Mouse (Mus musculus): Measurements from ENCODE around the gene Gm5127. TPM values are rescaled to one million over a fixed set of nuclear protein-coding genes. Genes with fewer than 3 reads are reported as not detected.
A peak's percentile ranks its signal among the peaks of the same experiment; 100 is the strongest.

Gene Gm5127
- not detected for total RNA-seq (2021)

GRCm38 (mm10) chrX:106582886-106583285 lies at the start of gene Gm5127:
Gene Gm5127, plus strand, starts transcription at chrX:106583186.
- DNase-seq: no peak

- no peak for DNase-seq
These were observed 46.6 kb upstream of the Gm5127 start for GRCm38 (mm10) chrX:106536359-106536758.

DNA sequence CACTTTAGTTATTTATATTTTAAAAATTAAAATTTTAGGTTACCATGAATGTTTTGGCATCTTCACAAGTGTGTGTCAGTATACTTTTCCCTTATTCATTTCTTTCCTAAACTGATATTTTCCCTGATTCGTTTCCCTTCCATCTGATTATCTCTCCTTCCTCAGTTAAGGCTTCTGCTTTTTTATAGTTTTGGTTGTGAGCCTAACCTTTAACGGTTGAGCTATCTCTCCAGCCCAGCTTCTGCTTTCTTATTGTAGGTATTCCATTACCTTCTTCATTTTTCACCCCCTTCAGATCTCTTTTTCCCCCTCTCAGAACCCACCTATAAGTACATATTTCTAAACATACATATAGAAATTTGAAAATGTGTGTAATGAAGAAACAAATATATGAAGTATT lies 27.5 kb upstream of the Gm5127 start:
- no peak for DNase-seq

DNA sequence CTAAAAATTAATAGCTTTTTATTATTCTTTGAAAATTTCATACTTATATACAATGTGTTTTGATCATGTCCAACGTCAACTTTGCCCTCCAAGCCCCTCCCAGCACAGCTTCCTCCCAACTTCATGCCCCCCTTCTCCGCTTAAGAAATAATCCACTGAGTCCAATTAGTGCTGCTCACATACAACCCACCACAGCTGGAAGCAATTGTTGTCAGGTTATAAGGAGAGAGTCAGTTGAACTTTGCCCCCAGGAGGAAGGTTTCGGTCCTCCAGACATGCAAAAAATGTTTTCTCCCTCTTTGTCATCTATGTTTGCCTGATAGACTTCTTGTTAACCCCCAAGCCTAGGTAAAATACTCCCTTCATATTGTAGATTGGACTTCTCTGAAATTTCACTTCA lies 4.0 kb upstream of the Gm5127 start:
- no peak for DNase-seq

GRCm38 (mm10) chrX:106580410-106580809 lies 2.6 kb upstream of the Gm5127 start:
- DNase-seq: no peak

DNA sequence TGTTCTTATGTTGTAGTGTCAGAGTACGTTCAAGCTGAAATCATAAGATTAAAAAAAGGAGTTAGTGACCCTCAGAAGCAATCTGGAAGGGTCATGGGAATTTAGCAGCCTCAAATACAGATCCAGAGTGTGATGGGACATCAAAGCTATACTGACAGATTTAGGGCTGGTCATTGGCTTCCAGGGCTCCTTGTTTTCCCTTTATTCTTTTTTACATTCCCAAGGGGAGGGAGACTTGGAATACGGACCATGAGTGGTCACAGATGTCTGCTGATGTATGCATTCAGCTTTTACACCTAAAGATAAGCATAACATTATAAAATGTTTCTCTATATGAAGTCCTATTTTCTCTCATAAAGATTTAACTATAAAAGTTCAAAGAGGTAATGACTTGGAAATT lies 789 bp upstream of the Gm5127 start:
- DNase-seq: no peak

- DNase-seq: no peak
These were observed 10.9 kb downstream of the Gm5127 start for GRCm38 (mm10) chrX:106593914-106594313.

DNA sequence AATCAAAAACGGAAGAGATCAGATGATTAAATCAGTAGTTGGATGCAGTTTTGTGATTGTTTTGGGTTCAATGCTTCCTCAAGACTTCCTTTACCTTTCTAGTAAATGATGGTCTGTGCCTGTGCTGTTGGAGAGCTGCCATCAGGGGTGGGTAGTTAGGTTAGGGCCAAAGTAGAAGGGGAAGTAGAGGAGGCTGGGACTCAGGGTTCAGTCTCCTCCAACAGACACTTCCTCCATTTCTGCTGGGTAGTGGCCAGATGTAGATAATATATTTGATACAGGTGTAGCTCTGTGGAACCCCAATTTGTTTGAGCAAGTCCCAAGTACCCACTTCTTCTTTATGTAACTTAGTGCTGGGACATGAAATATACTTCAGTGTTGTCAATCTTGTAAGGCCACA lies 12.9 kb downstream of the Gm5127 start:
- peak; percentile 6 for DNase-seq

- DNase-seq: no peak
These were observed 19.7 kb downstream of the Gm5127 start for GRCm38 (mm10) chrX:106602574-106603258.

GRCm38 (mm10) chrX:106603386-106603785 lies 20.4 kb downstream of the Gm5127 start, which contains the start of gene Cysltr1:
Gene Cysltr1, minus strand, starts transcription at chrX:106603679.
- peak; percentile 11 for DNase-seq

GRCm38 (mm10) chrX:106622512-106622911 lies 39.5 kb downstream of the Gm5127 start:
- DNase-seq: no peak

GRCm38 (mm10) chrX:106623667-106624066 lies 40.7 kb downstream of the Gm5127 start:
- no peak for DNase-seq

DNA sequence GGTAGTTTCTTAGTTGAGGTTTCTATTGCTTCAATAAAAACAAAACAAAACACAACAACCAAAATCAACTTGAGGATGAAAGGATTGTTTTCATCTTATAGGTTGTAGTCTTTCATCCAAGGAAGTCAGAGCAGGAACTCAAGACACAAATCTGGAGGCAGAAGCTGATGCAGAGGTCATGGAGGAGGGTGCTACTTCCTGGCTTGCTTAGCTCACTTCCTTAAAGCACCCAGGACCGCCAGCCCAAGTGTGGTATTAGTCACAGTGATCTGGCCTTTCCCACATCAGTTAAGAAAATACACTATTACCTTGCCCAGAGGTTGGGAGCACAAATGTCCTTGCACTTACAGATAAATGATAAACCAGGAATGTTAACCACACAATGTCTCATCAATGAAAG lies 45.5 kb downstream of the Gm5127 start:
- DNase-seq: no peak

- DNase-seq: no peak
These were observed 50.6 kb downstream of the Gm5127 start for GRCm38 (mm10) chrX:106633543-106633942.

- DNase-seq: no peak
These were observed 52.0 kb downstream of the Gm5127 start for GRCm38 (mm10) chrX:106634799-106635541.

DNA sequence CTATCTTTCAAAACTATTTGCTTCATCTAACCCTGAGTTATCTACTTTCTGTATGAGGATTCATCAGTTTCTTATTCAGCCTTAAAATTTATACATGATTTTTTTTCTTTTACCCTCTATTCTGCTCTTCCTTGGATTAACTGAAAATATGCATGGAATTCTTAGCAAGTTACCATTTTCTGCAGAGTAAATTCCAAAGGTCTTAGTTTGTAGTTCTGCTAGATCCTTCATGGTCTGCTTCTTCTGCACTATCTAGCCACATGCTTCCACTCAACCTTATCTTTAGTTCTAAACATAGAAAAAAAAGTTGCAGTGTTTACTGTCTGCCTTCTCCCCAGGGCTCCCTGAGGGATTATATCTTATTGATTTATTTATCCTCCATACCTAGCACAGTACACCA lies 79.1 kb downstream of the Gm5127 start:
- DNase-seq: no peak

DNA sequence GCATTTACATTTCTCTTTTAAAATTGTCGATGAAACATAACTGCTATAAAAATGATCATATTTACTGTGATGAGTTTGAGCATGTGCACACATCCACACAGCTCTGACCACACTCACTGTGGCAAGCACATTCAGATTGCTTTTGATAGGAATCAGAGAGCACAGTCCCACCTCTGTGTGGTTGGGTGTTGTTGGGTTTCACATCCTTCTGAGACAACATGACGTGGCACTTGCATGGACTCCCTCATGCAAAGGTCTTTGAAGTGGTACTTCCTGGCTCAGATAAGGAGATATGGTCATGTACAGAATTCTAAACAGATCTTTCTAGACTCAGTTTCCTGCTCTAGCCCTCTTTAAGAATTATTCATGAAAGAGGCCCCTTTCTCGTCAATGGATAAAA lies 121.6 kb downstream of the Gm5127 start:
- no peak for DNase-seq

DNA sequence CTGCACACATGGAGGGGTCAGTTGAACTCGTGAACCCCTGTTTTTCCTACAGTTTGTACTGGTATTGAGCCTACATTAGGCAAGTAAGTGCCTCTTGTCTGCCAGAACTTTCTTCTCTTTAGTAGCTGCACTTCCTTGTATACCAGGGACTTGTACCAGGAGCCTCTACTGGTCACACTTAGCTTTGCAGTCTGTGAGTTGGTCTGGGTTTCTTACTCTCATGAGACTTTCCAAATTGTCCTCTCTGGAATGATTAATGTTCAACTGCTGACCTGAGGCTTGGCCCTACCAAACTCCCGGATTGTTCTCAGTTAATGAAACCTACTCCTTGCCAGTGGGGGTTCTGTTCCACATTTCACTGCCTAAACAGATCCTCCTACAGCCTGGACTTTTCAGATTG lies 134.2 kb downstream of the Gm5127 start:
- no peak for DNase-seq

- no peak for DNase-seq
These were observed 159.3 kb downstream of the Gm5127 start for GRCm38 (mm10) chrX:106742241-106742640.

DNA sequence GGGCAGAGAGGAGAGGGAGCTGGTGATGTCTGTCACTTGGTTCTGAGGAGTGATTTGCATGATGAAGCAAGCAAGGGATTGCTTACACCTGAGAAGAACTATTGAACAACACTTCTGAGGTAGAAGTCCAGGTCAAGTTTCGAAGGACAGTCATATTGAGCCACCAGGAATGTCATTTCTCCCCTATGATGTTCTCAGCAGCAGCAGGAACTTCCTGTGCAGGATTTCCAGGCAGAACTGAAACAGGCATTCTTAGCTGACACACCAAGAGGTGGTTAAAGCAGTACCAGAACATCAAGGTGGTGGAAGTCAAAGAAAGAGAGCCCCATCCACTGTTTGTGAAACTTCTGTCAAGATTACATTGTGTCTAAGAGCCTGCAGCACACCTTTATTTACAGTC lies 172.3 kb downstream of the Gm5127 start:
- DNase-seq: no peak
